Mouse (Mus musculus) embryonic facial prominence, embryonic 10.5 days (tissue): ENCODE measurements around the gene Scaf11. TPM values are rescaled to one million over a fixed set of nuclear protein-coding genes. Genes with fewer than 3 reads are reported as not detected.

Source experiments
- DNase-seq: peaks from one replicate; pipeline ENCODE4 v3.0.0-alpha.2; 2017; ENCODE audit warnings: low spot score
- H3K27ac ChIP-seq: fragments of 300-500 bp; sonication (generic); replicated peaks from 2 replicates; pipeline ENCODE4 v1.5.1; 2016; ENCODE audit warnings: mild to moderate bottlenecking
- H3K27me3 ChIP-seq: fragments of 300-500 bp; sonication (generic); replicated peaks from 2 replicates; pipeline ENCODE4 v1.6.1; 2016; ENCODE audit warnings: low read depth, mild to moderate bottlenecking; ENCODE audit not compliant: poor library complexity, severe bottlenecking
- H3K36me3 ChIP-seq: fragments of 300-500 bp; sonication (generic); replicated peaks from 2 replicates; pipeline ENCODE4 v1.6.1; 2016; ENCODE audit warnings: mild to moderate bottlenecking, moderate library complexity
- H3K4me1 ChIP-seq: fragments of 300-500 bp; sonication (generic); 2 replicates; pipeline ENCODE4 v1.6.1; 2016
- H3K4me3 ChIP-seq: fragments of 300-500 bp; sonication (generic); 2 replicates; pipeline ENCODE4 v1.5.1; 2016; ENCODE audit warnings: mild to moderate bottlenecking, moderate library complexity
- H3K9me3 ChIP-seq: fragments of 300-500 bp; sonication (generic); 2 replicates; pipeline ENCODE4 v1.6.1; 2016; ENCODE audit warnings: mild to moderate bottlenecking
- WGBS: fragments of 180-500 bp; shearing (Covaris S2); methylation state at CpG from one replicate; pipeline ENCODE4 v1.1.7; 2016; 5-methylcytosine and 5-hydroxymethylcytosine counted together
- microRNA-seq: library from miRNA; unstranded; fragments of <30 nt; microRNA quantifications from one replicate; pipeline ENCODE4, GENCODE M21; 2017
- polyA plus RNA-seq: library from polyadenylated mRNA; unstranded; fragments of >200 nt; fragmentation: Nextera tagmentation; extraction: Ambion mirVana; gene quantifications from 2 replicates; pipeline ENCODE4 v1.2.1, GENCODE M21; 2016

The Scaf11 gene
- polyA plus RNA-seq, 1 experiment from 2014 or later = 118 TPM

DNA sequence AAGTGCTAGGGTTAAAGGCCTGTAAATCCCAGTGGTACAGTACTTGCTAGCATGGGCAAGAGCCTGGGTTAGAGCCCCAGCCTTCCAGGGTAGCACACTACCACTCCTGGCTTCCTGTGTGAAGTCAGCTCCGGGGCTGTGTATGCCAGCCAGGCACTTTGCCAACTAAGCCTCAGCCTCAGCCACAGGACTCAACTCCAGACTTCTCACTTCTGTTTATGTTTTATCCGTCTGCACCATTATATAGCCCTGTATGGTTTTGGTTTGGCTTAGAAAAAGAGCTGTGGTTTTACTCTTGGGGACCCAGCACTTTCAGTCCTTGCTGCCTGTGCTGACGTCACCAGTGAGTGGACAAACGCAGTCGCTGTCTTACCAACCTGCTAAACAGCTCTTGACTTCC lies 83.4 kb downstream of the Scaf11 start:
- H3K27ac ChIP-seq = no peak overlapping the region
- peaks cover 99% of the 10 kb centered on the region for H3K36me3 ChIP-seq
- H3K27me3 ChIP-seq = no peaks in the 10 kb centered on the region
- no peaks in the 10 kb centered on the region for H3K4me1 ChIP-seq
- H3K9me3 ChIP-seq = no peaks in the 10 kb centered on the region
- H3K4me3 ChIP-seq = no peak overlapping the region
- DNase-seq = no peak
- WGBS = 93% methylated on average over 5 of the region's 5 CpGs

DNA sequence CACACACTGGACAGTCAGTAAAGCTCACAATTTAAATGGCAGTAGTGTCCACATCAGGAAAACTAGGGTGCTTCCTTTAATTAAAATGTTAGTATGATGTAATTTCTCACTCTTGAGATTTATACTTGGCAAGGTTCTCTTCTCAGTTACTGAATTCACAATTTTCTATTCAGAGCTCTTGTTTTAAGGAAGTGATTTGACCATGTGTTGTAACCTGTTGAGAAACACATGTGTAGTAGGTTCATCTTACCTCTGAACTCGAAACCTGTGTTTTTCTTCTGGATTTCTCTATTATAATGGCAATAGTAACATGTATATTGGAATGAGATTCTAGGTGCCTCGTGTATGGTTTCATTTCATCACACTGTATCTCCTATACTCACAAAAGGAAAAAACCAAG lies 84.4 kb downstream of the Scaf11 start:
- DNase-seq = no peak
- Histone ChIP-seq H3K27ac (no peak overlapping the region), H3K36me3 (peaks cover 99% of the 10 kb centered on the region), H3K9me3 (no peaks in the 10 kb centered on the region), H3K4me3 (no peak overlapping the region), H3K4me1 (no peaks in the 10 kb centered on the region), H3K27me3 (no peaks in the 10 kb centered on the region)
- 94% methylated on average over 2 of the region's 2 CpGs for WGBS

DNA sequence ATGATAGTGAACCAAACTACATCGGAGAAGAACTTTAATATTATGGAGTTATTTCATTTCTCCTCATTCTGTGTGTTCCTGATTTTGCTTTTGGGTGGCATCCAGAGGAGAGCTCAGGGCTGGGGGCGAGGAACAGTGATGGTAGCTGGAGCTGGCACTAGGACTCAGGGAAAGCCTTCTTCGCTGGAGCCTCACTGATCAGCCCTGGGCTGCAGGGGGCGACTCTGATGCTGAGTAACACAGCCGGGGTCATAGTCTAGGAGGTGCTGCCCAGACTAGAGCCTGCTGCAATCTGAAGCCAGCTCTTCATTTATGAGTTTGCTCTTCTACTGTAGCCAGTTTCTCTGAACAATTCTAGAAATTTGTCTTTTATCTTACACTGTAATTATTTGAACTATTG lies 87.5 kb downstream of the Scaf11 start:
- peaks cover 100% of the 10 kb centered on the region for H3K36me3 ChIP-seq
- no peak overlapping the region for H3K27ac ChIP-seq
- no peaks in the 10 kb centered on the region for H3K4me1 ChIP-seq
- 84% methylated on average over 5 of the region's 5 CpGs for WGBS
- H3K9me3 ChIP-seq = no peaks in the 10 kb centered on the region
- H3K4me3 ChIP-seq = no peak overlapping the region
- H3K27me3 ChIP-seq = no peaks in the 10 kb centered on the region
- no peak for DNase-seq

DNA sequence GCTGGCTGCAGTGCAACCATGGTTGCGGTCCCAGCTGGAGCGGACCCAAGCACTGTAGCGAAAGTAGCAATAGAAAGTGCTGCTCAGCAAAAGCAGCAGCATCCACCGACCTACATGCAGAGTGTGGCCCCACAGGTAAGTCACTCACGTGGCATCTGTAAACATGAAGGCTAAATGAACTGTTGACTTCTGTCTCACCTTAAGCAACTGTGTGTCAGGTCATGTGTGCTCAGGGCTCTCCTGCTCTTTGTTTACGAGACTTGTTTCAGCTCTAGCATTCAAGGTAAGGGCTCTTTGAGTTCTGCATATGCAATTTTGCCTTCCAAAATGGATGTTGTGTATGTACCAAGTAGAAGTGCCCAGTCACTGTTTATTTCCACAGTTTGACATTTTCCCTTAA lies 88.0 kb downstream of the Scaf11 start:
- no peaks in the 10 kb centered on the region for H3K9me3 ChIP-seq
- peaks cover 100% of the 10 kb centered on the region for H3K36me3 ChIP-seq
- no peak overlapping the region for H3K27ac ChIP-seq
- H3K4me3 ChIP-seq = no peak overlapping the region
- no peaks in the 10 kb centered on the region for H3K27me3 ChIP-seq
- 92% methylated on average over 6 of the region's 6 CpGs for WGBS
- no peak for DNase-seq
- no peaks in the 10 kb centered on the region for H3K4me1 ChIP-seq

DNA sequence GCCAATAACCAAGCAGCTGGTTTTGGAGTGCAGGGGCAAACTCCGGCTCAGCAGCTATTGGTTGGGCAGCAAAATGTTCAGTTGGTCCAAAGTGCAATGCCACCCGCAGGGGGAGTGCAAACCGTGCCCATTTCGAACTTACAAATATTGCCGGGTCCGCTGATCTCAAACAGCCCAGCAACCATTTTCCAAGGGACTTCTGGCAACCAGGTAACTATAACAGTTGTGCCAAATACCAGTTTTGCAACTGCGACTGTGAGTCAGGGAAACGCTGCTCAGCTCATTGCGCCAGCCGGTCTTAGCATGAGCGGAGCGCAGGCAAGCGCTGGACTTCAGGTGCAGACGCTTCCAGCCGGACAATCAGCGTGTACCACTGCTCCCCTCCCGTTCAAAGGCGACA lies 89.3 kb downstream of the Scaf11 start:
- Histone ChIP-seq H3K36me3 (peaks cover 100% of the 10 kb centered on the region), H3K9me3 (no peaks in the 10 kb centered on the region), H3K4me3 (no peak overlapping the region), H3K27me3 (no peaks in the 10 kb centered on the region), H3K27ac (no peak overlapping the region), H3K4me1 (no peaks in the 10 kb centered on the region)
- no peak for DNase-seq
- WGBS = 96% methylated on average over 18 of the region's 18 CpGs

DNA sequence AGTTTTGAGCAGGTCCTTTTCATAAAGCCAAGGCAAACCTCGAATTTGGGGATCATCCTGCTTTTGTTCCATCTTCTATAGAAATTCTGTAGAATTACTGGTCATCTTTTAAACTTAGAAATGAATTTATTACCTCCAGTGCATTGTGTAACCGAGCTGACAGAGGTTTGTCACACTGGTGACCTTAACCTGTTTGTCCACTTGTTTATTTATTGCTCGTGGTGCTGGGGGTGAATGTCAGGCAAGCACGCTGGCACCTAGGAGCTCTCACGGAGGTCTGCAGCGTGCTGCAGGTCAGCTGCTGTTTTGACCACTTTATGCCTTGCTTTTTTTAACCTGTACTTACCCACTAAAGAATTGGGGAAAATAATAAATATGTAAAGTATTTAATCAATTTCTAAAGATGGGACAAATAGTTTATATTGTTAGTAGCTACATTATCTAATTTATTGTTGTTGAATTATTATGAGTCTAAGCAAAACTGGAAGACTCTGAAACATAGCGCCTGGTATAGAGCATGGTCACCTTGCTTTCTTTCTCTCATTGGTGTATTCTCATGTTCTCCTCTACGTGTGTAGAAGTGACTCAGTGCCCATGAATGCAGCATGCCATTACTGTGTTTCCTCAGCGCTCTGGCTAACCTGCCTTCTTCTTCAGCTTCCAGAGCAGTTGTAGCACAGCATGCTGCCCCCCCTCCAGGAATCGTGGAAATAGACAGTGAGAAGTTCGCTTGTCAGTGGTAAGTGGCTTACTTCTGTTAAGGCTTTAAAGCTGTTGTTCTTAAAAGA lies 94.3 kb downstream of the Scaf11 start:
- H3K36me3 ChIP-seq = peaks cover 100% of the 10 kb centered on the region
- no peaks in the 10 kb centered on the region for H3K4me1 ChIP-seq
- H3K9me3 ChIP-seq = no peaks in the 10 kb centered on the region
- no peak overlapping the region for H3K27ac ChIP-seq
- H3K27me3 ChIP-seq = no peaks in the 10 kb centered on the region
- H3K4me3 ChIP-seq = no peak overlapping the region
- WGBS = 91% methylated on average over 11 of the region's 11 CpGs
- DNase-seq = no peak

DNA sequence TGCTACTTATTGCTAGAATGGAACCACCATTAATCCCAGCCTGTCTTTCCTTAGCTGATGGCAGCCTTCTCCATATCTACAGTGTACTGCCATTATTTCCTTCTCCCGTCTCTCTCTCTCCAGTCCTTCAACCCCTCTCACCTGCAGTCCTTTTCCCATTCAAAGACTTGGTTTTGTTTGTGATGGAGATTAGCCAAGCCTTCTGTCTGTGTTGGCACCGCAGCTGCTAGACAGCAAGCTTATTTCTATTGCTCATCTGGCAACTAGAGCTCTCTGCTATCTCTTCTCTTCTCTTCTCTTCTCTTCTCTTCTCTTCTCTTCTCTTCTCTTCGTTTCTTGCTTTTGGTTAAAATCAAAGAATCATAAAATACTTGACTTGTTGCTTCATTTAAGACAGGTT lies 95.3 kb downstream of the Scaf11 start:
- Histone ChIP-seq H3K4me1 (no peaks in the 10 kb centered on the region), H3K9me3 (no peaks in the 10 kb centered on the region), H3K36me3 (peaks cover 100% of the 10 kb centered on the region), H3K27me3 (no peaks in the 10 kb centered on the region), H3K27ac (no peak overlapping the region), H3K4me3 (no peak overlapping the region)
- WGBS = 86% methylated on average over 3 of the region's 3 CpGs
- no peak for DNase-seq

Small RNAs within 50 kb of the gene (microRNA-seq; reads per million reads assigned to microRNA genes)
- gene Gm25397 = not detected

Other genes with a start within 250 kb of the Scaf11 start
- 31.2 and 32.0 TPM in 2 replicates for gene Arid2, start 173.3 kb downstream of the Scaf11 start, polyA plus RNA-seq
- 120 and 124 TPM in 2 replicates for gene Slc38a1, start 182.1 kb upstream of the Scaf11 start, polyA plus RNA-seq
- 179 TPM in 2 replicates for gene Slc38a2, start 238.9 kb upstream of the Scaf11 start, polyA plus RNA-seq